Mouse (Mus musculus) forebrain, postnatal 0 days (tissue): Measurements from ENCODE around the gene Olfr911-ps1. TPM values are rescaled to one million over a fixed set of nuclear protein-coding genes. Genes with fewer than 3 reads are reported as not detected.

ENCODE experiments used
- ATAC-seq: fragments of 200-750 bp; cut with Nextera tagmentation; 2 replicates; pipeline ENCODE4 v1.8.0; 2017; ENCODE audit warnings: mild to moderate bottlenecking, moderate library complexity
- DNase-seq: peaks from one replicate; pipeline ENCODE4 v3.0.0-alpha.2; 2015
- H3K27ac ChIP-seq: fragments of 300-500 bp; sonication (generic); 2 replicates; pipeline ENCODE4 v1.5.1; 2014; ENCODE audit warnings: low read depth, mild to moderate bottlenecking, antibody characterized with exemption, low read length, moderate library complexity, mixed read lengths
- H3K27me3 ChIP-seq: fragments of 300-500 bp; sonication (generic); 2 replicates; pipeline ENCODE4 v1.6.1; 2014; ENCODE audit warnings: mild to moderate bottlenecking, low read length, mixed read lengths; ENCODE audit not compliant: insufficient read depth
- H3K36me3 ChIP-seq: fragments of 300-500 bp; sonication (generic); 2 replicates; pipeline ENCODE4 v1.6.1; 2014; ENCODE audit warnings: mild to moderate bottlenecking, moderate library complexity; ENCODE audit not compliant: insufficient read depth
- H3K4me1 ChIP-seq: fragments of 300-500 bp; sonication (generic); 2 replicates; pipeline ENCODE4 v1.6.1; 2014; ENCODE audit warnings: antibody characterized with exemption; ENCODE audit not compliant: insufficient read depth
- H3K4me2 ChIP-seq: fragments of 300-500 bp; sonication (generic); 2 replicates; pipeline ENCODE4 v1.6.1; 2014; ENCODE audit warnings: low read depth, mild to moderate bottlenecking, moderate library complexity
- H3K4me3 ChIP-seq: fragments of 300-500 bp; sonication (generic); 2 replicates; pipeline ENCODE4 v1.5.1; 2014; ENCODE audit warnings: low read depth, low read length, mixed read lengths
- H3K9ac ChIP-seq: fragments of 300-500 bp; sonication (generic); 2 replicates; pipeline ENCODE4 v1.6.1; 2014; ENCODE audit warnings: mild to moderate bottlenecking
- H3K9me3 ChIP-seq: fragments of 300-500 bp; sonication (generic); 2 replicates; pipeline ENCODE4 v1.6.1; 2016; ENCODE audit warnings: low read length
- CTCF ChIP-seq: sonication (generic); IDR thresholded peaks from 2 replicates; pipeline ENCODE4 v1.5.1; 2016; ENCODE audit warnings: antibody characterized with exemption, control low read depth, low read depth
- WGBS: fragments of 180-500 bp; shearing (Covaris S2); extraction: QIAGEN DNeasy Blood & Tissue Kit; methylation state at CpG from one replicate; pipeline ENCODE4 v1.1.7; 2014; 5-methylcytosine and 5-hydroxymethylcytosine counted together
- polyA plus RNA-seq: library from polyadenylated mRNA; unstranded; fragments of >200 nt; fragmentation: Nextera tagmentation; extraction: Ambion mirVana; gene quantifications from 2 replicates; pipeline ENCODE4 v1.2.1, GENCODE M21; 2015
- total RNA-seq: library from RNA; depleted of rRNA; stranded (reverse); fragments of >200 nt; gene quantifications from 2 replicates; pipeline ENCODE4 v1.2.3, GENCODE M21; 2014; rRNA removed

Gene Olfr911-ps1
- total RNA-seq: not detected in 2 replicates
- polyA plus RNA-seq: not detected in 2 replicates

GRCm38 (mm10) chr9:38521280-38521679, at the start of gene Olfr911-ps1:
TSS of gene Olfr911-ps1 (plus strand) at chr9:38521580.
- Histone ChIP-seq H3K4me1 (no peaks in the 10 kb centered on the region), H3K9ac (no peak within 1 kb of the TSS), H3K27ac (no peak within 1 kb of the TSS), H3K27me3 (no peaks in the 10 kb centered on the region), H3K4me2 (no peak within 1 kb of the TSS), H3K4me3 (no peak within 1 kb of the TSS), H3K36me3 (no peaks in the 10 kb centered on the region), H3K9me3 (no peaks in the 10 kb centered on the region)
- no peak for ATAC-seq
- TF ChIP-seq CTCF: no peak
- WGBS: 88% methylated on average over 1 of the region's 1 CpGs
- DNase-seq: no peak

GRCm38 (mm10) chr9:38486785-38487184, 34.6 kb upstream of the Olfr911-ps1 start, which contains the start of gene Olfr906:
TSS of gene Olfr906 (plus strand) at chr9:38487085.
- Histone ChIP-seq H3K27ac (no peak within 1 kb of the TSS), H3K4me2 (no peak within 1 kb of the TSS), H3K4me1 (no peaks in the 10 kb centered on the region), H3K9me3 (no peaks in the 10 kb centered on the region), H3K4me3 (no peak within 1 kb of the TSS), H3K9ac (no peak within 1 kb of the TSS), H3K36me3 (no peaks in the 10 kb centered on the region), H3K27me3 (no peaks in the 10 kb centered on the region)
- TF ChIP-seq CTCF: no peak
- DNase-seq (no peak), ATAC-seq (no peak)
- 91% methylated on average over 3 of the region's 3 CpGs for WGBS

GRCm38 (mm10) chr9:38495501-38495900, 25.9 kb upstream of the Olfr911-ps1 start, which contains the start of gene Olfr907:
TSS of gene Olfr907 (plus strand) at chr9:38495801.
- WGBS: 87% methylated on average over 2 of the region's 2 CpGs
- no peak for ATAC-seq

GRCm38 (mm10) chr9:38512353-38512752, 9.0 kb upstream of the Olfr911-ps1 start:
- Histone ChIP-seq H3K4me1 (no peaks in the 10 kb centered on the region), H3K27ac (no peak overlapping the region), H3K27me3 (no peaks in the 10 kb centered on the region), H3K9ac (no peak overlapping the region), H3K36me3 (no peaks in the 10 kb centered on the region), H3K4me3 (no peak overlapping the region), H3K4me2 (no peak overlapping the region), H3K9me3 (no peaks in the 10 kb centered on the region)
- ATAC-seq (no peak), DNase-seq (no peak)
- WGBS: 68% methylated on average over 2 of the region's 2 CpGs
- TF ChIP-seq CTCF: no peak

More at GRCm38 (mm10) chr9:38495501-38495900, 25.9 kb upstream of the Olfr911-ps1 start, which contains the start of gene Olfr907:
- Histone ChIP-seq H3K4me3 (no peak within 1 kb of the TSS), H3K9ac (no peak within 1 kb of the TSS), H3K36me3 (no peaks in the 10 kb centered on the region), H3K4me2 (no peak within 1 kb of the TSS), H3K4me1 (no peaks in the 10 kb centered on the region), H3K9me3 (no peaks in the 10 kb centered on the region), H3K27ac (no peak within 1 kb of the TSS), H3K27me3 (no peaks in the 10 kb centered on the region)
- DNase-seq: no peak
- no peak for TF ChIP-seq CTCF

GRCm38 (mm10) chr9:38537549-38537948, 16.2 kb downstream of the Olfr911-ps1 start, which contains the start of gene Olfr910:
TSS of gene Olfr910 (plus strand) at chr9:38537849.
- 97% methylated on average over 2 of the region's 2 CpGs for WGBS
- no peak within 1 kb of the TSS for H3K9ac ChIP-seq
- H3K9me3 ChIP-seq: no peaks in the 10 kb centered on the region
- no peaks in the 10 kb centered on the region for H3K27me3 ChIP-seq
- no peak for TF ChIP-seq CTCF
- no peak within 1 kb of the TSS for H3K4me3 ChIP-seq
- ATAC-seq: no peak
- no peaks in the 10 kb centered on the region for H3K4me1 ChIP-seq
- no peaks in the 10 kb centered on the region for H3K36me3 ChIP-seq
- DNase-seq: no peak
- H3K4me2 ChIP-seq: no peak within 1 kb of the TSS
- no peak within 1 kb of the TSS for H3K27ac ChIP-seq

Other genes with a start within 250 kb of the Olfr911-ps1 start
- gene Olfr896-ps1, start 230.5 kb upstream of the Olfr911-ps1 start, total RNA-seq: not detected in 2 replicates
- gene Olfr896-ps1, start 230.5 kb upstream of the Olfr911-ps1 start, polyA plus RNA-seq: not detected in 2 replicates
- gene Olfr25, start 192.5 kb upstream of the Olfr911-ps1 start, total RNA-seq: not detected in 2 replicates
- not detected in 2 replicates for gene Olfr25, start 192.5 kb upstream of the Olfr911-ps1 start, polyA plus RNA-seq
- not detected in 2 replicates for gene Olfr898, start 173.2 kb upstream of the Olfr911-ps1 start, total RNA-seq
- gene Olfr898, start 173.2 kb upstream of the Olfr911-ps1 start, polyA plus RNA-seq: not detected in 2 replicates
- not detected in 2 replicates for gene Olfr250, start 154.7 kb upstream of the Olfr911-ps1 start, total RNA-seq
- gene Olfr250, start 154.7 kb upstream of the Olfr911-ps1 start, polyA plus RNA-seq: not detected in 2 replicates
- gene Olfr251, start 144.5 kb upstream of the Olfr911-ps1 start, total RNA-seq: not detected in 2 replicates
- not detected in 2 replicates for gene Olfr251, start 144.5 kb upstream of the Olfr911-ps1 start, polyA plus RNA-seq
- gene Olfr147, start 119.9 kb upstream of the Olfr911-ps1 start, total RNA-seq: not detected in 2 replicates
- gene Olfr147, start 119.9 kb upstream of the Olfr911-ps1 start, polyA plus RNA-seq: not detected in 2 replicates
- not detected in 2 replicates for gene Olfr901, start 92.1 kb upstream of the Olfr911-ps1 start, total RNA-seq
- not detected in 2 replicates for gene Olfr901, start 92.1 kb upstream of the Olfr911-ps1 start, polyA plus RNA-seq
- gene Olfr902, start 73.9 kb upstream of the Olfr911-ps1 start, total RNA-seq: not detected in 2 replicates
- gene Olfr902, start 73.9 kb upstream of the Olfr911-ps1 start, polyA plus RNA-seq: not detected in 2 replicates
- gene Olfr904, start 58.4 kb upstream of the Olfr911-ps1 start, total RNA-seq: not detected in 2 replicates
- gene Olfr904, start 58.4 kb upstream of the Olfr911-ps1 start, polyA plus RNA-seq: not detected in 2 replicates
- not detected in 2 replicates for gene Olfr905, start 50.5 kb upstream of the Olfr911-ps1 start, total RNA-seq
- not detected in 2 replicates for gene Olfr905, start 50.5 kb upstream of the Olfr911-ps1 start, polyA plus RNA-seq
- not detected in 2 replicates for gene Olfr906, start 34.5 kb upstream of the Olfr911-ps1 start, total RNA-seq
- not detected in 2 replicates for gene Olfr906, start 34.5 kb upstream of the Olfr911-ps1 start, polyA plus RNA-seq
- gene Olfr907, start 25.8 kb upstream of the Olfr911-ps1 start, total RNA-seq: not detected in 2 replicates
- gene Olfr907, start 25.8 kb upstream of the Olfr911-ps1 start, polyA plus RNA-seq: not detected in 2 replicates
- not detected in 2 replicates for gene Olfr910, start 16.3 kb downstream of the Olfr911-ps1 start, total RNA-seq
- gene Olfr910, start 16.3 kb downstream of the Olfr911-ps1 start, polyA plus RNA-seq: not detected in 2 replicates
- gene Olfr912, start 58.6 kb downstream of the Olfr911-ps1 start, total RNA-seq: not detected in 2 replicates
- not detected in 2 replicates for gene Olfr912, start 58.6 kb downstream of the Olfr911-ps1 start, polyA plus RNA-seq
- not detected in 2 replicates for gene Olfr913, start 71.2 kb downstream of the Olfr911-ps1 start, total RNA-seq
- gene Olfr913, start 71.2 kb downstream of the Olfr911-ps1 start, polyA plus RNA-seq: not detected in 2 replicates
- gene Olfr914, start 83.5 kb downstream of the Olfr911-ps1 start, total RNA-seq: not detected in 2 replicates
- not detected in 2 replicates for gene Olfr914, start 83.5 kb downstream of the Olfr911-ps1 start, polyA plus RNA-seq
- not detected in 2 replicates for gene Olfr916, start 138.3 kb downstream of the Olfr911-ps1 start, total RNA-seq
- not detected in 2 replicates for gene Olfr916, start 138.3 kb downstream of the Olfr911-ps1 start, polyA plus RNA-seq
- not detected in 2 replicates for gene Olfr917, start 144.3 kb downstream of the Olfr911-ps1 start, total RNA-seq
- not detected in 2 replicates for gene Olfr917, start 144.3 kb downstream of the Olfr911-ps1 start, polyA plus RNA-seq
- gene Olfr918, start 153.0 kb downstream of the Olfr911-ps1 start, total RNA-seq: not detected in 2 replicates
- not detected in 2 replicates for gene Olfr918, start 153.0 kb downstream of the Olfr911-ps1 start, polyA plus RNA-seq
- gene Olfr919, start 182.1 kb downstream of the Olfr911-ps1 start, total RNA-seq: not detected in 2 replicates
- gene Olfr919, start 182.1 kb downstream of the Olfr911-ps1 start, polyA plus RNA-seq: not detected in 2 replicates
- gene Vwa5a, start 196.7 kb downstream of the Olfr911-ps1 start, total RNA-seq: 6.5 and 7.9 TPM in 2 replicates
- 5.0 and 5.5 TPM in 2 replicates for gene Vwa5a, start 196.7 kb downstream of the Olfr911-ps1 start, polyA plus RNA-seq
- under 0.01 and 0.14 TPM in 2 replicates for gene Olfr920, start 230.7 kb downstream of the Olfr911-ps1 start, total RNA-seq
- not detected in 2 replicates for gene Olfr920, start 230.7 kb downstream of the Olfr911-ps1 start, polyA plus RNA-seq